Mouse (Mus musculus) B cell, adult 2 months (primary cell): ENCODE measurements around the gene Commd1.
A peak's percentile ranks its signal among the peaks of the same experiment; 100 is the strongest.

Experiments
- DNase-seq, 2 experiments: peaks; one replicate each; pipeline ENCODE4 v3.0.0; 2022

Commd1 gene

GRCm38 (mm10) chr11:22883676-22884075 is 98.5 kb downstream of the Commd1 start:
- no peak for DNase-seq

GRCm38 (mm10) chr11:22882926-22883325 is 99.3 kb downstream of the Commd1 start:
- DNase-seq, result no peak

- no peak for DNase-seq
Measured at GRCm38 (mm10) chr11:22880383-22881172, 101.6 kb downstream of the Commd1 start.

GRCm38 (mm10) chr11:22879645-22880044 is 102.5 kb downstream of the Commd1 start:
- no peak for DNase-seq

GRCm38 (mm10) chr11:22876680-22877330 is 105.4 kb downstream of the Commd1 start:
- no peak for DNase-seq

- DNase-seq, result no peak
Measured at GRCm38 (mm10) chr11:22875279-22875678, 106.9 kb downstream of the Commd1 start.

- DNase-seq, result no peak
Measured at GRCm38 (mm10) chr11:22874747-22875146, 107.4 kb downstream of the Commd1 start.

- DNase-seq, result no peak
Measured at GRCm38 (mm10) chr11:22873383-22873782, 108.8 kb downstream of the Commd1 start.

- no peak for DNase-seq
Measured at GRCm38 (mm10) chr11:22872307-22872680, 109.9 kb downstream of the Commd1 start.

GRCm38 (mm10) chr11:22871628-22872306 is 110.4 kb downstream of the Commd1 start:
- DNase-seq, result peak in 1 of 2 experiments; percentile 35

- no peak for DNase-seq
Measured at GRCm38 (mm10) chr11:22868582-22868981, 113.6 kb downstream of the Commd1 start.

- no peak for DNase-seq
Measured at GRCm38 (mm10) chr11:22867691-22868090, 114.5 kb downstream of the Commd1 start.

GRCm38 (mm10) chr11:22865635-22866246 is 116.4 kb downstream of the Commd1 start:
- no peak for DNase-seq

- DNase-seq, result no peak
Measured at GRCm38 (mm10) chr11:22864305-22865060, 117.7 kb downstream of the Commd1 start.

GRCm38 (mm10) chr11:22863581-22863980 is 118.6 kb downstream of the Commd1 start:
- no peak for DNase-seq

GRCm38 (mm10) chr11:22861315-22861714 is 120.9 kb downstream of the Commd1 start:
- no peak for DNase-seq

GRCm38 (mm10) chr11:22860335-22861227 is 121.6 kb downstream of the Commd1 start, which contains the start of gene B3gnt2:
Gene B3gnt2 (minus strand): TSS chr11:22860961.
- peak in 1 of 2 experiments; percentile 66 for DNase-seq

GRCm38 (mm10) chr11:22859633-22860334 is 122.4 kb downstream of the Commd1 start:
- peak; percentile 83 to 86 for DNase-seq

- DNase-seq, result peak in 1 of 2 experiments; percentile 72
Measured at GRCm38 (mm10) chr11:22859301-22859632, 122.9 kb downstream of the Commd1 start.

GRCm38 (mm10) chr11:22858441-22859300 is 123.5 kb downstream of the Commd1 start:
- DNase-seq, result peak; percentile 65 to 70
